Mouse (Mus musculus): ENCODE results near the gene Ephb2. TPM values are rescaled to one million over a fixed set of nuclear protein-coding genes. Genes with fewer than 3 reads are reported as not detected.

Gene Ephb2
- polyA plus RNA-seq, 1 experiment from 2014 or later = 7.8 TPM

DNA sequence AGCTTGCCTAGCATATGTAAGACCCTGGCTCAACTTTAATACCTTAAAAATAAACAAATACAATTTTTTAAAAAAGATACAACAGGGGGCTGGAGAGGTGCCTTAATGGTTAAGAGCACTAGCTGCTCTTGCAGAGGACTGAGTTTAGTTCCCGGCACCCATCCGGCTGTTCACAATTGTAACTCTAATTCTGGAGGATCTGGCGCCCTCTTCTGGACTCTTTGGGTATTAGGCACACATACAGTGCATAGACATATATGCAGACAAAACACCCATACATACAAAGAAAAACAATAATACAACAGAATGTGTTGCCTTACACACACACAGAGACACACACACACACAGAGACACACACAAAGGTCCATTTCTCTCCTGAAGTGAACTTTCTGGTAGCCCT is 67.3 kb downstream of the Ephb2 start:
- Histone ChIP-seq H3K4me2 (ENCODE audit: low read length) (no peak overlapping the region), H3K4me3 (ENCODE audit: low read length) (no peak overlapping the region), H3K4me1 (ENCODE audit: control insufficient read depth, insufficient read depth, low read depth, low read length) (peaks cover 14% of the 10 kb centered on the region), H3K9me3 (ENCODE audit: control insufficient read depth, low read length) (no peaks in the 10 kb centered on the region), H3K27ac (ENCODE audit: low read depth, low read length) (no peak overlapping the region), H3K9ac (ENCODE audit: low read depth, low read length) (no peak overlapping the region), H3K27me3 (replicated peaks; ENCODE audit: control insufficient read depth, insufficient read depth, low read length) (no peaks in the 10 kb centered on the region), H3K36me3 (ENCODE audit: control insufficient read depth, insufficient read depth, low read length) (peaks cover 8% of the 10 kb centered on the region)
- 89% methylated on average over 3 of the region's 3 CpGs for WGBS
- no peak for ATAC-seq

DNA sequence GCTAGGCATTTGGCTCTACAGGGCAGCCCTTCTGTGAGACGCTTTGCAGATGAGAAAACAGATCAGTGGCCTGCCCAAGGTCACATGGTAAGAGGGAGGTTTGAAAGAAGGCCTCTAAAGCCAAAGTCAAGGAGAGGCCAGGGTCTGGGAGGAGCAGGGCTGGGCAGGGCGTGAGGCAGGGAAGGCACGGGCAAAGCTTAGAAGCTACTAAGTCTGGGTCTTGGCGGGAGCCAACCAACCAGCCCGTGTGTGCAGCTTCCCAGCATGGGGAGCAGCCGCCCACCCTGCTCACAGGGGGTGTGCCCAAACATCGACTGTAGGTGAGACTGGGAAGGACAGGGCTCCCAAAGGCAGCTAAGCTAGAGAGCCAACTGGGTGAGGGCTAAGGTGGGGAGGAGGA is 70.7 kb downstream of the Ephb2 start:
- 66% methylated on average over 7 of the region's 7 CpGs for WGBS
- no peak for ATAC-seq
- Histone ChIP-seq H3K36me3 (ENCODE audit: control insufficient read depth, insufficient read depth, low read length) (no peaks in the 10 kb centered on the region; the same call in 1 of the 2 replicates), H3K27me3 (replicated peaks; ENCODE audit: control insufficient read depth, insufficient read depth, low read length) (no peaks in the 10 kb centered on the region), H3K4me3 (ENCODE audit: low read length) (no peak overlapping the region), H3K4me2 (ENCODE audit: low read length) (no peak overlapping the region), H3K9me3 (ENCODE audit: control insufficient read depth, low read length) (no peaks in the 10 kb centered on the region), H3K4me1 (ENCODE audit: control insufficient read depth, insufficient read depth, low read depth, low read length) (peaks cover 10% of the 10 kb centered on the region), H3K9ac (ENCODE audit: low read depth, low read length) (no peak overlapping the region), H3K27ac (ENCODE audit: low read depth, low read length) (no peak overlapping the region)

DNA sequence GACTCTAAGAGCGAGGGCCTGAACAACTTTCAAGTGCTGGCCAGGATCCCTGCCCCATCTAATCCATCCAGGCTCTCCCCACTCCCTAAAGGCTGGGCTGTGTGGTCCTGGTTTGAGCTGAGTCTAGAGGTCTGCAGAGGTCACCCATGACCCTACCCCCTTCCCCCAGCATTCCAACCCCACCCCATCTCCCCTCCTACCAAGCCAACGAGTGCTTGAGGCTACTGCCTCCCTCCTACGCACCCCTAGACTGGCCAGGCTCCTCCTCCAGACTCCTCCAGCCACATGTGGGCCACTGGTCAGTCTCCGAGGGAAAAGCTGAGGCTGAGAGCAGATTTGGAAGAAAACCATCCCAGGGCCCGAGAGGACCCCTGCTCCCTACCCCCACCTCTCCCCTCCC is 72.4 kb downstream of the Ephb2 start:
- H3K27ac ChIP-seq (ENCODE audit: low read depth, low read length) = no peak overlapping the region
- H3K4me2 ChIP-seq (ENCODE audit: low read length) = no peak overlapping the region
- H3K4me3 ChIP-seq (ENCODE audit: low read length) = no peak overlapping the region
- H3K4me1 ChIP-seq (ENCODE audit: control insufficient read depth, insufficient read depth, low read depth, low read length) = peaks cover 10% of the 10 kb centered on the region
- no peak for ATAC-seq
- no peaks in the 10 kb centered on the region for H3K27me3 ChIP-seq (replicated peaks; ENCODE audit: control insufficient read depth, insufficient read depth, low read length)
- 46% methylated on average over 5 of the region's 5 CpGs for WGBS
- no peak overlapping the region for H3K9ac ChIP-seq (ENCODE audit: low read depth, low read length)
- H3K36me3 ChIP-seq (ENCODE audit: control insufficient read depth, insufficient read depth, low read length) = no peaks in the 10 kb centered on the region; the same call in 1 of the 2 replicates
- H3K9me3 ChIP-seq (ENCODE audit: control insufficient read depth, low read length) = no peaks in the 10 kb centered on the region

DNA sequence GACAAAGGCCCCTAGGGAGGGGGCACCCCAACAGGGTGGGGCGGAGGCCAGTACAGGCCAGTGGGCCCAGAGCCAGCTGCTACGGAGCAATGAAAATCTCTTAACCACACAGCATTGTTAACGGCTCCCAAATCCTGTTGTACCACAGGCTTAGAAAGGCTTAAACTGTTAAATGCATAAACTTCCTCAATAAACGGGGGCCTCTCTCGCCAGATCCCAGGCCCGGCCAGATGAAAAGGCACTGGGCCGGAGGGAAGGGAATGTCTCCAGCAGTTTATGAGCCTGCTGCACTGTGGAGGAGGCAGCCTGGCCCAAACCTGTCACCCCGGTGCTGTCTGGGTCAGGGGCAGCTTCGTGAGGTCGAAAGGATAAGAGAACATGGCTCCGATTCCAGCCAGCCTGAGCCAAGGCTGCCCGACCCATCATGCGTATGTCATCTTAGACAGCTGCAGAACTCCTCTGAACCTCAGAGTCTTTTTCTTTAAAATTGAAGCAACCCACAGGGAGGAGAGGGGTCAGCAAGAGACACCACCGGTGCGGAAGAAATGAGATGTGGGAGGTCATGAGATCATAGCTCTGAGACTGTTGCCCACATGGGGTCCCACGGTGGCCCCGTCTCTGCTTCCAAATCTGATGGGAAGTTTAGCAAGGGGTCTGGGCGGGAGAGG is 73.9 kb downstream of the Ephb2 start:
- Histone ChIP-seq H3K4me2 (ENCODE audit: low read length) (no peak overlapping the region), H3K4me1 (ENCODE audit: control insufficient read depth, insufficient read depth, low read depth, low read length) (peaks cover 22% of the 10 kb centered on the region), H3K9me3 (ENCODE audit: control insufficient read depth, low read length) (no peaks in the 10 kb centered on the region), H3K4me3 (ENCODE audit: low read length) (no peak overlapping the region), H3K27me3 (replicated peaks; ENCODE audit: control insufficient read depth, insufficient read depth, low read length) (no peaks in the 10 kb centered on the region), H3K9ac (ENCODE audit: low read depth, low read length) (no peak overlapping the region), H3K27ac (ENCODE audit: low read depth, low read length) (0 out of 2 replicates have a peak overlapping the region, but pooled peaks have one; percentile 26), H3K36me3 (ENCODE audit: control insufficient read depth, insufficient read depth, low read length) (no peaks in the 10 kb centered on the region)
- 26% methylated on average over 18 of the region's 18 CpGs for WGBS
- ATAC-seq = no peak

DNA sequence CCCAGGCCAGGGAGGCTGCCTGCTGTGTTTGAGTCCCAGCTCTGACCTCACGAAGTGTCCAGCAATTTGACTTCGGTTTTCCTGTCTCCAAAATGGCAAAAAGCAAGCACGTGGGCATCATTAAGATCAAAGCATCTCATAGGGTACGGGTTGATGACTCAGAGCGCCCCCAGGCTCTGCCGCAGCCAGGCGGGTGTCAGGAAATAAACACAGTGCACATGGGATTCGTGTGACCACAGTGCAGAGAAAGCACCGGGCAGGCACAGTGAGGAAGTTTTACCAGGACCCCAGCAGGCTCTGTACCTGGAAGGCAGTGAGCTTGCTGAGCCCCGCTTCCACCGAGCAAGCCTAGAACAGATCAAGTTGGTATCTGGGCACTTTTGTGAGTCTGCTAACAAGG is 74.9 kb downstream of the Ephb2 start:
- Histone ChIP-seq H3K27me3 (replicated peaks; ENCODE audit: control insufficient read depth, insufficient read depth, low read length) (no peaks in the 10 kb centered on the region), H3K4me1 (ENCODE audit: control insufficient read depth, insufficient read depth, low read depth, low read length) (peaks cover 30% of the 10 kb centered on the region), H3K9me3 (ENCODE audit: control insufficient read depth, low read length) (no peaks in the 10 kb centered on the region), H3K27ac (ENCODE audit: low read depth, low read length) (no peak overlapping the region), H3K4me3 (ENCODE audit: low read length) (no peak overlapping the region), H3K36me3 (ENCODE audit: control insufficient read depth, insufficient read depth, low read length) (no peaks in the 10 kb centered on the region), H3K9ac (ENCODE audit: low read depth, low read length) (no peak overlapping the region), H3K4me2 (ENCODE audit: low read length) (no peak overlapping the region)
- 60% methylated on average over 11 of the region's 11 CpGs for WGBS
- ATAC-seq = no peak

DNA sequence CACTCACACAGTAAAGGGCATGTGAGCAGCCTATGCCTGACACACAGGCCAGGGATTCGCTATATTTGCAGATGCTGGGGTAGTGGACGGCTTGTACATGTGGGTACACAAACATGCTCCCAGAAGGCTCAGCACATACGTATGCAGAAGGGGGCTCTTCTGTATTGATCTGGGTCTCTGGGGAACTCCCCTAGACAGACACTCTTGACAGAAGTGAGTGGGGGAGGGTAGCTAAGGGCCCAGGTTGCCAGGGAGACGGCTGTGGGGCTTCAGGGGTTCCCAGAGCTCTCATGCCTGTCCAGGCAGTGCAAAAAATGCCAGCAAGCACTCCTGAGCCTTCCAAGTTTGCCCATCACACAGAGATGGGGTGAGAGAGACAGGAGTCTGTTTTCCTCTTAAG is 78.7 kb downstream of the Ephb2 start:
- Histone ChIP-seq H3K9ac (ENCODE audit: low read depth, low read length) (peak overlapping the region; percentile 18; the same call in 1 of the 2 replicates), H3K4me2 (ENCODE audit: low read length) (no peak overlapping the region), H3K36me3 (ENCODE audit: control insufficient read depth, insufficient read depth, low read length) (no peaks in the 10 kb centered on the region), H3K27me3 (replicated peaks; ENCODE audit: control insufficient read depth, insufficient read depth, low read length) (no peaks in the 10 kb centered on the region), H3K9me3 (ENCODE audit: control insufficient read depth, low read length) (no peaks in the 10 kb centered on the region), H3K27ac (ENCODE audit: low read depth, low read length) (peak overlapping the region; percentile 62; the same call in 1 of the 2 replicates), H3K4me3 (ENCODE audit: low read length) (no peak overlapping the region), H3K4me1 (ENCODE audit: control insufficient read depth, insufficient read depth, low read depth, low read length) (peaks cover 45% of the 10 kb centered on the region)
- WGBS = 23% methylated on average over 4 of the region's 4 CpGs
- ATAC-seq = peak; percentile 13; the same call in 1 of the 2 replicates

DNA sequence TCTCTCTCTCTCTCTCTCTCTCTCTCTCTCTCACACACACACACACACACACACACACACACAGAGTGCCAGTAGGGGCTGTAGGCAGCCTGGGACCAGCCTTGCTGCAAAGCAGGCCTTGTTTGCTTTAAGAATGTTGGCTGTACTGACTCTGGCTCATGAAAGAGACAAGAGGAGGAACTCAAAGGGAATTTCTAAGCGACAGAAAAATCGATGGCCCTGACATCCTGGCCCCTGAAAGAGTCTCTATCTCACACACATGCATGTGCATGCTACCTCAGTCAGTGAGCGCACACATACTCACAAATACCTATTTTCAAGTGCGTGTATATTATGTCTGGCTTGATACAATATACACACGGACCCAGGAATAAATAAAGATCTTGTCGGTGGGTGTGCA is 79.3 kb downstream of the Ephb2 start:
- Histone ChIP-seq H3K9ac (ENCODE audit: low read depth, low read length) (0 out of 2 replicates have a peak overlapping the region, but pooled peaks have one; percentile 14), H3K27ac (ENCODE audit: low read depth, low read length) (peak overlapping the region; percentile 62; the same call in 1 of the 2 replicates), H3K27me3 (replicated peaks; ENCODE audit: control insufficient read depth, insufficient read depth, low read length) (no peaks in the 10 kb centered on the region), H3K4me1 (ENCODE audit: control insufficient read depth, insufficient read depth, low read depth, low read length) (peaks cover 44% of the 10 kb centered on the region), H3K4me2 (ENCODE audit: low read length) (no peak overlapping the region), H3K9me3 (ENCODE audit: control insufficient read depth, low read length) (no peaks in the 10 kb centered on the region), H3K36me3 (ENCODE audit: control insufficient read depth, insufficient read depth, low read length) (no peaks in the 10 kb centered on the region), H3K4me3 (ENCODE audit: low read length) (no peak overlapping the region)
- 0 out of 2 replicates have a peak, but pooled peaks have one; percentile 2 for ATAC-seq
- WGBS = 26% methylated on average over 6 of the region's 6 CpGs

DNA sequence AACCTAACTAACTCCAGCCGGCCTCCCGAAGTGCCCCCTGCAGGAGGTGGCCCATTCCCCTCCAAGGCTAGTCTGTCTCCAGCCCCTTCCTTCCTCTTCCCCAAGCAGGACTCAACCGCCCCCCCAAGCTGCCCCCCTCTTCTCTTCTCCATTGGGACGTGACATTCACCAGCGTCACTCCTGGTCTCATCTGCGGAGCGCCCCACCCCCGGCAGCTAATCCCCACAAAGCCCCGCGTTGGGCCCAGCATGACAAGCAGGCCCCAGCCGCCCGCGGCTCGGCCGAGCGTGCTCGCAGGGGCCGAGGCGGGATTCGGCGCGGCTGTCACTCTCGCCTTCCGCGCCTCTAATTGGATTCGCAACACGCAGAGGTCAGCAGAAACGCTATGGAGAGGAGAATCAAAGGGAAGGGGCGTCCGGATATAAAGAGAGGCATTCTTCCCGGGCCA is 80.4 kb downstream of the Ephb2 start:
- H3K36me3 ChIP-seq (ENCODE audit: control insufficient read depth, insufficient read depth, low read length) = no peaks in the 10 kb centered on the region
- no peaks in the 10 kb centered on the region for H3K9me3 ChIP-seq (ENCODE audit: control insufficient read depth, low read length)
- peak overlapping the region; percentile 13 for H3K4me3 ChIP-seq (ENCODE audit: low read length)
- peaks cover 55% of the 10 kb centered on the region for H3K4me1 ChIP-seq (ENCODE audit: control insufficient read depth, insufficient read depth, low read depth, low read length)
- peak overlapping the region; percentile 57 for H3K9ac ChIP-seq (ENCODE audit: low read depth, low read length)
- no peaks in the 10 kb centered on the region for H3K27me3 ChIP-seq (replicated peaks; ENCODE audit: control insufficient read depth, insufficient read depth, low read length)
- ATAC-seq = peak; percentile 65
- peak overlapping the region; percentile 52 for H3K4me2 ChIP-seq (ENCODE audit: low read length)
- under 1% methylated on average over 31 of the region's 31 CpGs for WGBS
- peak overlapping the region; percentile 81 for H3K27ac ChIP-seq (ENCODE audit: low read depth, low read length)

DNA sequence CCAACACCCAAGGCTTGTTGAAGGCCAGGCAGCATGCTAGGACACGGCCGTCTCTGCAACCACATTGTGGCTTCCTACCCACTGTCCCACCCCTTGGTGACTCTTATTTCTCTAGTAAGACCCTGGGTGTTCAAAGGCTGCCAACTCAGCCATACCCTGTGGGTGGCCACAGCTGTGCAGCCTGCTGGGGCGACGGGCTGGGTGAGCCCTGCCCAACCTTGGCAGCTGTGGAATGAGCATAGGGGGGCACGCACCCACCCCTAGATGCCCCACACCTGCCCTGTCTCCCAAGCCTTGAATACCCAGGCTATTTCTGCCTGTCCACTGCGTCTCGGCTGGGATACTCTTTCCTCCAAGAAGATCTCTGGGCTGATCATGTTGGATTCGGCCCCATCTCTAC is 81.5 kb downstream of the Ephb2 start:
- Histone ChIP-seq H3K4me2 (ENCODE audit: low read length) (no peak overlapping the region), H3K4me1 (ENCODE audit: control insufficient read depth, insufficient read depth, low read depth, low read length) (peaks cover 66% of the 10 kb centered on the region), H3K27ac (ENCODE audit: low read depth, low read length) (peak overlapping the region; percentile 23; the same call in 1 of the 2 replicates), H3K9me3 (ENCODE audit: control insufficient read depth, low read length) (no peaks in the 10 kb centered on the region), H3K27me3 (replicated peaks; ENCODE audit: control insufficient read depth, insufficient read depth, low read length) (no peaks in the 10 kb centered on the region), H3K36me3 (ENCODE audit: control insufficient read depth, insufficient read depth, low read length) (no peaks in the 10 kb centered on the region), H3K9ac (ENCODE audit: low read depth, low read length) (no peak overlapping the region), H3K4me3 (ENCODE audit: low read length) (no peak overlapping the region)
- WGBS = 61% methylated on average over 8 of the region's 8 CpGs
- no peak for ATAC-seq

All from hindbrain, embryonic 16.5 days (tissue).